Mouse (Mus musculus) stomach, postnatal 0 days (tissue): ENCODE measurements around the gene Sgms1.

Experiments
- CTCF ChIP-seq: IDR thresholded peaks from 2 replicates; pipeline ENCODE4 v1.5.1; 2016; ENCODE audit warnings: antibody characterized with exemption, low read depth, mild to moderate bottlenecking, moderate library complexity
- EP300 ChIP-seq: optimal IDR thresholded peaks from 2 replicates; pipeline ENCODE3; 2016; ENCODE audit warnings: antibody characterized with exemption

GRCm38 (mm10) chr19:32404386-32404785 is 14.9 kb upstream of the Sgms1 start:
- TF ChIP-seq EP300 (no peak), CTCF (no peak)
